Mouse (Mus musculus) limb, embryonic 12.5 days (tissue): ENCODE data around the gene Apold1. TPM values are rescaled to one million over a fixed set of nuclear protein-coding genes. Genes with fewer than 3 reads are reported as not detected.

Experiments
- ATAC-seq: fragments of 200-750 bp; cut with Nextera tagmentation; 2 replicates; pipeline ENCODE4 v1.8.0; 2017; ENCODE audit warnings: low read depth, moderate TSS enrichment; ENCODE audit not compliant: insufficient number of reproducible peaks, insufficient read depth, low FRiP score, low TSS enrichment
- H3K27ac ChIP-seq: fragments of 300-500 bp; sonication (generic); 2 replicates; pipeline ENCODE4 v1.5.1; 2016; ENCODE audit warnings: mild to moderate bottlenecking, moderate library complexity
- H3K27me3 ChIP-seq: fragments of 300-500 bp; sonication (generic); 2 replicates; pipeline ENCODE4 v1.6.1; 2016; ENCODE audit warnings: mild to moderate bottlenecking, moderate library complexity
- H3K36me3 ChIP-seq: fragments of 300-500 bp; sonication (generic); 2 replicates; pipeline ENCODE4 v1.6.1; 2016; ENCODE audit warnings: mild to moderate bottlenecking, moderate library complexity
- H3K4me1 ChIP-seq: fragments of 300-500 bp; sonication (generic); replicated peaks from 2 replicates; pipeline ENCODE4 v1.6.1; 2016
- H3K4me2 ChIP-seq: fragments of 300-500 bp; sonication (generic); 2 replicates; pipeline ENCODE4 v1.6.1; 2016; ENCODE audit warnings: mild to moderate bottlenecking, moderate library complexity
- H3K4me3 ChIP-seq: fragments of 300-500 bp; sonication (generic); replicated peaks from 2 replicates; pipeline ENCODE4 v1.5.1; 2016; ENCODE audit warnings: mild to moderate bottlenecking
- H3K9ac ChIP-seq: fragments of 300-500 bp; sonication (generic); replicated peaks from 2 replicates; pipeline ENCODE4 v1.6.1; 2016; ENCODE audit warnings: mild to moderate bottlenecking, moderate library complexity
- H3K9me3 ChIP-seq: fragments of 300-500 bp; sonication (generic); 2 replicates; pipeline ENCODE4 v1.6.1; 2016; ENCODE audit warnings: mild to moderate bottlenecking, moderate library complexity
- WGBS: fragments of 180-500 bp; shearing (Covaris S2); methylation state at CpG from one replicate; pipeline ENCODE4 v1.1.7; 2016; 5-methylcytosine and 5-hydroxymethylcytosine counted together
- polyA plus RNA-seq: library from polyadenylated mRNA; unstranded; fragments of >200 nt; fragmentation: Nextera tagmentation; extraction: Ambion mirVana; gene quantifications from 2 replicates; pipeline ENCODE4 v1.2.1, GENCODE M21; 2016

Gene Apold1
- polyA plus RNA-seq, result 4.5 and 5.2 TPM in 2 replicates

DNA sequence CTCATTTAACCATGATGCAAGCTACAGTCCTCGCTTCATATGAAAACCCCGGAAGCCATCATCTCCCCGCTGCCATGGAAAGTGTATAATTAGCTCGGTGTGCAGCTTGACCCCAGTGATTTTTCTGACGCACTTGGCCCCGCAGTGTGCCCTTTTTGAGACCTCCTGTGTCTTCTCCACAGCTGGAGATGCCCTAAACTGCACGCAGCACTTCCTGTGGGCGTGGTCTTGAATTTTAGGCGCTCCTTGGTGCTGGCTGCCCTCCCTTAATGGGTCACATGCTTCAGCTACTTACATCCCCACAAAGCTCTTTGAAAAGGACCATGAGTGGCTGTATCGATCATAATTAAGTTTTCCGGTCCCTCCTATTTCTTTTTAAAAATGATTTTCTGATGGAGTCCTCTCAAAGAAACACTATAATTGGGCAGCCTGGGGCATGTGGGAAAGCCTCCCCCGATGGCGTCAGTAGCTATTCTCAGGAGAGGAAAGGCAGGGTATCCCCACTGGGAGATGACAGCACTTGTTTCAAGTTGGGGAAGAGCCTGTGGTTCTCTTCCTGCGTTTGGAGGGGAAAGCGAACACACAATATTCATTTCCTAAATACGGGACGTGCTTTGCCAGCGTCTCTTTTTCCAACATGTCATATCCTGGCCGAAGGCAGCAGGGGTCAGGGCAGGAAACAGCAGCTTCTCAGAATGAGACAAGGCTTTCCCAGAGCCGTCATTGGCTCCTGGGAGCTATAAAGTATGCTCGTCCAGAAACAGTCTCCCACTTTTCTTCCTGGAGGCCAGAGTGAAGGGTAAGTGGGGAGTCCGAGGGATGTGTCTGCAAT lies at the start of gene Apold1:
TSS of gene Apold1 (plus strand) at position 488 of the 832 bp plus-strand sequence.
- H3K27ac ChIP-seq, result no peak within 1 kb of the TSS
- WGBS, result 33% methylated on average over 22 of the region's 22 CpGs
- H3K27me3 ChIP-seq, result peaks cover 12% of the 10 kb centered on the region
- H3K4me1 ChIP-seq, result peaks cover 17% of the 10 kb centered on the region
- no peaks in the 10 kb centered on the region for H3K9me3 ChIP-seq
- H3K9ac ChIP-seq, result peak within 1 kb of the TSS; percentile 42; the same call in 1 of the 2 replicates
- H3K4me2 ChIP-seq, result peak within 1 kb of the TSS; percentile 48
- no peak for ATAC-seq
- H3K36me3 ChIP-seq, result no peaks in the 10 kb centered on the region
- peak within 1 kb of the TSS; percentile 20 for H3K4me3 ChIP-seq

DNA sequence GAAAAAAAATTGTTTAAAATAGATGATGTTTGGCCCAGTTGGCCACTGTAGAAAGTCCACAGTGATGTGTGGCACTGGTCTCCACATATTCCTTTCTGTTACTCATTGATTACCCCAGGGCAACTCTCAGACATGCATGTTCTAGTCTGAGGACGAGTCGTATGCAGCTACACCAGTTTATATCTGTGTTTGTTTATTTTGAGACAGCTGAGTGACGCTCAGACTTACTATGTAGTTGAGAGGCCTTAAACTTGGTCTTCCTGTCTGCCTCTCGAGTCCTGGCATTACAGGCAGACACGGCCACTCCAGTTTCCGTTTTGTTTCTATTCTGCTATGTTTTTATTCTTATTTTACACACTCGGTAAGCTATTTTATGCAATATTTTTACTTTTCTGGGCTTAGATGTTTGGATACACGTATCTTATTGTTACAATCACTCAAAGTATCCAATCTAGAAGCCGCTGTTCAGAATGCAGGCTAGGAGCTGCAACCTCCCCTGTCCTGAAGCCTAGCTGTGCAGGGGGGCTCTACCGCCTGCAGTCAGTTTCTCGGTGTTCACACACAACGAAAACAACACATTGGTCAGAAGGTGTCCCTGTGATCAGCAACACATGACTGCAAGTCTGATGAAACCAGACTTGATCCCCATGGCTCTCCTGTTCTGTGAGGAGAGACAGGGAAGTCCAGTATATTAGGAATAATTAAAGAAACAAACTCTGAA lies 48.9 kb upstream of the Apold1 start:
- H3K4me2 ChIP-seq, result no peak overlapping the region
- H3K9ac ChIP-seq, result no peak overlapping the region
- H3K36me3 ChIP-seq, result no peaks in the 10 kb centered on the region
- no peak for ATAC-seq
- H3K9me3 ChIP-seq, result no peaks in the 10 kb centered on the region
- no peaks in the 10 kb centered on the region for H3K27me3 ChIP-seq
- peaks cover 16% of the 10 kb centered on the region for H3K4me1 ChIP-seq
- 79% methylated on average over 12 of the region's 12 CpGs for WGBS
- H3K4me3 ChIP-seq, result no peak overlapping the region
- no peak overlapping the region for H3K27ac ChIP-seq

DNA sequence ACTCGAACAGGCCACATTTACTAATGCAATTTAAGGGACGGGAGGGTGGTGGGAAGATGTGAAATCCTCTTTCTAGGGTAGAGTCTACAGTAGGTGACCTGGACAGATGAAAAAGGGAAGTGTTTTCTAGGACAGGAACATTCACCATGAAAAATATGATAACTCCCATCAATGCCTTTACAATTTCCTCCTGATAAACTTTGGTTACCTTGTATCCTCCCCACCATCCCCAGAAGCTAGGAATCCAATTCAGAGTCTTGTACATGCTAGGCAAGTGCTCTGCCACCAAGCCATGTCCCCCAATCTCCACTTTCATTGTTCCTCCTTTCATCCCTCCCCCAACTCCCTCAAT lies 48.3 kb upstream of the Apold1 start:
- Histone ChIP-seq H3K9me3 (no peaks in the 10 kb centered on the region), H3K27ac (no peak overlapping the region), H3K4me3 (no peak overlapping the region), H3K4me1 (peaks cover 14% of the 10 kb centered on the region), H3K27me3 (no peaks in the 10 kb centered on the region), H3K4me2 (no peak overlapping the region), H3K36me3 (no peaks in the 10 kb centered on the region), H3K9ac (no peak overlapping the region)
- 72% methylated on average over 2 of the region's 2 CpGs for WGBS
- no peak for ATAC-seq

GRCm38 (mm10) chr6:134934305-134934704 lies 47.2 kb upstream of the Apold1 start:
- H3K27me3 ChIP-seq, result no peaks in the 10 kb centered on the region
- H3K27ac ChIP-seq, result no peak overlapping the region
- peaks cover 14% of the 10 kb centered on the region for H3K4me1 ChIP-seq
- no peak overlapping the region for H3K4me2 ChIP-seq
- no peak overlapping the region for H3K4me3 ChIP-seq
- no peak overlapping the region for H3K9ac ChIP-seq
- no peaks in the 10 kb centered on the region for H3K36me3 ChIP-seq
- no peak for ATAC-seq
- no peaks in the 10 kb centered on the region for H3K9me3 ChIP-seq
- WGBS, result 89% methylated on average over 5 of the region's 5 CpGs

DNA sequence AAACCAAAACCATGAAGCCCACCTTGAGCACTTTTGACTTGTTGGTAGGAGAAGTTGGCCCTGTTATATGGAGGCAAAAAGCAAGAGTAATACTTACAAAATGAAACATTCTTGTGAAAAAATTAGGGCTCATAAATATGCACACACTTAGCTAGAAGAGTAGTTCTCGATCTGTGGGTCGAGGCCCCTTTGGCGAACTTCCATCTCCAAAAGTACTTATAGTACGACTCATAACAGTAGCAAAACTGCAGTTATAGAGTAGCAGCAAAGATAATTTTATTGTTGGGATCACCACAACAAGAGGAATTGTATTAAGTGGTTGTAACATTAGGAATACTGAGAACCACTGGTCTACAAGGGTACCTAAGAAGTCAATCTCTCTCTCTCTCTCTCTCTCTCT lies 41.7 kb upstream of the Apold1 start:
- H3K9me3 ChIP-seq, result no peaks in the 10 kb centered on the region

DNA sequence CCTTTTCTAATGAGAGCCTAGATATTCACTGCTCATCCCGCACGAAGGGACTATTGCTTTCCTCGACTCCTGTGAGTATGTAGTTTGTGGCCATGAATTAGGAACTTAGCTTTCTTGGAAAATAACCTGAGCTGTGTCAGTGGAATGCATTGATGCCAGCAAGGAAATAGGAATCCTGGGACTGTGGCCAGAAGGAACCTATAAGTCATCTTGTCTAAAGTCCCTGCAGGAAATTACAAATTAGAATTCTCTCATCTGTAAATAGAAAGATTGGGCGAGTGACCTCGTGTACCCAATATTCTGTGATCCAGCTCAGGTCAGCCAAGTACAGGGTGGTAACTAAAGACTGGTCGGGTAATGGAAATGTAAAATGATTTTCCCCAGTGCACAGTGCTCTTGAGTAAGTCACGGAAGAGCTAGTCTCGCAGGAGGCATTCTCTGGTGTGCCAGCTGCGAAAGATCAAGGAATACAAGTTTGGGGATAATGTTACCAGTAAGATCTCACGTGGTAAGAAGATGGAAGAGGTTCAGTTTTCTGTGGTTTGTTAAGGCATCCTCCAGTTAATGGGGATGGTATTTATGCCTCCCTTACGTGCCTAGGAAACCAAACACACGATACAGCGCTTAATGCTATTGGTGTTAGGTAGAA lies 37.6 kb upstream of the Apold1 start:
- H3K36me3 ChIP-seq, result peaks cover 17% of the 10 kb centered on the region
- no peak overlapping the region for H3K27ac ChIP-seq

More for the DNA sequence above, 41.7 kb upstream of the Apold1 start:
- Histone ChIP-seq H3K4me3 (no peak overlapping the region), H3K27me3 (no peaks in the 10 kb centered on the region), H3K4me2 (no peak overlapping the region), H3K36me3 (peaks cover 12% of the 10 kb centered on the region), H3K27ac (no peak overlapping the region), H3K4me1 (no peaks in the 10 kb centered on the region), H3K9ac (no peak overlapping the region)
- WGBS, result 88% methylated on average over 4 of the region's 4 CpGs
- no peak for ATAC-seq

GRCm38 (mm10) chr6:134946054-134946453 lies 35.5 kb upstream of the Apold1 start:
- Histone ChIP-seq H3K36me3 (peaks cover 24% of the 10 kb centered on the region), H3K4me3 (no peak overlapping the region), H3K27ac (no peak overlapping the region), H3K27me3 (no peaks in the 10 kb centered on the region), H3K4me2 (no peak overlapping the region), H3K4me1 (no peaks in the 10 kb centered on the region), H3K9me3 (no peaks in the 10 kb centered on the region), H3K9ac (no peak overlapping the region)
- WGBS, result 73% methylated on average over 6 of the region's 6 CpGs
- ATAC-seq, result no peak

More for the DNA sequence above, 37.6 kb upstream of the Apold1 start:
- Histone ChIP-seq H3K4me3 (no peak overlapping the region), H3K9me3 (no peaks in the 10 kb centered on the region), H3K27me3 (no peaks in the 10 kb centered on the region), H3K4me1 (no peaks in the 10 kb centered on the region), H3K4me2 (no peak overlapping the region), H3K9ac (no peak overlapping the region)
- 74% methylated on average over 13 of the region's 13 CpGs for WGBS
- ATAC-seq, result no peak

DNA sequence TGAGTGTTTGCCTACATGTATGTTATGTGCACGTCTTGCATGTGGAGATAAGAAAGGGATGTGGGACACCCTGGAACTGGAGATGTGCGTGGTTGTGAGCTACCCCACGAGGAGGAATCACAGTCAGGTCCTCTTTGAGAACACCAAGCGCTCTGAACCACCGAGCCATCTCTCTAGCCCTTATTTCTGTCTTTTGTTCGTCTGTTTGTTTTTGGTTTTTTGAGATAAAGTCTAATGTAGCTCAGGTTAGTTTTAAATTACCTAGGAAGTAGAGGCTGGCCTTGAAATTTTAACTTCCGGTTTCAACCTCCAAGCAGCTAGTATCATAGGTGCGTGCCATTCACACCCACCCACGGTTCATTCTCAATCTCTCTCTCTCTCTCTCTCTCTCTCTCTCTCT lies 34.7 kb upstream of the Apold1 start:
- 88% methylated on average over 9 of the region's 9 CpGs for WGBS
- Histone ChIP-seq H3K9me3 (no peaks in the 10 kb centered on the region), H3K4me3 (no peak overlapping the region), H3K4me1 (no peaks in the 10 kb centered on the region), H3K9ac (no peak overlapping the region), H3K27me3 (no peaks in the 10 kb centered on the region), H3K36me3 (peaks cover 26% of the 10 kb centered on the region), H3K4me2 (no peak overlapping the region), H3K27ac (no peak overlapping the region)
- no peak for ATAC-seq

DNA sequence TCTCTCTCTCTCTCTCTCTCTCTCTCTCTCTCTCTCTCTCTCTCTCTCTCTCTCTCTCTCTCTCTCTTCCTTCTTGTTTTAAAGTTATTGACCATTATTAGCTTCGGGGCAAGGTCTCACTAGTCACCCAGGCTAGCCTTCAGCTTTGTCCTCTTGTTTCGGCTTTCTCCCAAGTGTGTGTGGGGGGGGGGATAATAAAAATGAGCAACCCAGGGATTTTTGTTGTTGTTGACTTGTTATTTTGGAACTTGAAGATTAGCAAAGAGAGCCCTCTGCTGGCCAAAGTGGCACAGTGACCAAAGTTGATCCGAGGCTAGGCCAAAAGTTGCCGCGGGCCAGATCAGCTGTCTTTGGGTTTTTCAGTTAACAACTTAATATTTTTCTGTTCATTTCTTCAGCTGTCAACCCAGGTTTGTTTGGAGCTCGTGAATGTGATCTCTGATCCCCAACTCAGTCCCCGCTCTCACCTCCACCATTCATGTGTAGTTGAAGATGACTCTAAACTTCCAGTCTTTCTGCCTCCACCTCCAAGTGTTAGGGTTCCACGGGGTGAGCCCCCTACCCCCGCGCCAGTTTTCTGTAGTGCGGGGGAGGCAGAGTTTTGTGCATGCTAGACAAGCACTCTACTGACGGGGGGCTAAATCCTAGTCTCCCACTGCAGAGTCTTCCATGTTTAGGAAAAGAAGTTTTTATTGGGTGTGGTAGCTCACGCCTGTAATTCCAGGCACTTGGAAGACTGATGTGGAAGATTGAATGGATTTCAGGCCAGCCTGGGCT lies 34.0 kb upstream of the Apold1 start:
- Histone ChIP-seq H3K36me3 (peaks cover 22% of the 10 kb centered on the region), H3K4me3 (no peak overlapping the region), H3K4me1 (no peaks in the 10 kb centered on the region), H3K9me3 (no peaks in the 10 kb centered on the region), H3K27me3 (no peaks in the 10 kb centered on the region), H3K9ac (no peak overlapping the region), H3K27ac (no peak overlapping the region), H3K4me2 (no peak overlapping the region)
- no peak for ATAC-seq
- 44% methylated on average over 13 of the region's 13 CpGs for WGBS

GRCm38 (mm10) chr6:134948522-134949061 lies 32.9 kb upstream of the Apold1 start:
- Histone ChIP-seq H3K9ac (no peak overlapping the region), H3K4me2 (no peak overlapping the region), H3K4me1 (no peaks in the 10 kb centered on the region), H3K9me3 (no peaks in the 10 kb centered on the region), H3K27me3 (no peaks in the 10 kb centered on the region), H3K4me3 (no peak overlapping the region), H3K27ac (no peak overlapping the region), H3K36me3 (peaks cover 22% of the 10 kb centered on the region)
- 72% methylated on average over 11 of the region's 11 CpGs for WGBS
- no peak for ATAC-seq
